Mouse (Mus musculus): ENCODE data around the gene Grik3. TPM values are rescaled to one million over a fixed set of nuclear protein-coding genes. Genes with fewer than 3 reads are reported as not detected.

The Grik3 gene
- polyA plus RNA-seq (2014; fragmentation: Nextera tagmentation; extraction: Ambion mirVana), result not detected in 2 replicates

- DNase-seq (ENCODE audit: low spot score), result peak; percentile 50
These were observed at the start of gene Grik3 for GRCm38 (mm10) chr4:125490661-125491504. Gene Grik3, plus strand, starts transcription at chr4:125490700.

DNA sequence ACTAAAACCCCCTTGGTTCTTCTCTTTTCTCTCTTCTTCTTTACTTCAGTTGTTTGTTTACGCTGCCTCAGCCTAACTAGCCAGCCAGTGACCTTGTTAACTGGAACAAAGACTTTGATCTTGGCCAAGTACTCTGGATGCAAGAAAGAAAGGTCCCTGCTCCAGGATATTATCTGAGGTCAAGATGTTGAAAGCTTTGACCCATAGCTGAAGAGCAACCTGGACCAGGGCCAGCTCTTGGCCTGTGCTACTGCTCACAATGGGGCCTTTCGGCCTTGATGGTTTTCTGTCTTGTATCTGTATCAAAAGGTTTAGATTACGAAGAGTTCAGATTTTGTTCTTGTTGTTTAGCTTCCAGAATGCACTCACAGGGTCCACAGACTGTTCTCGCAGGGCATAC lies 48.7 kb upstream of the Grik3 start:
- no peak overlapping the region for H3K27ac ChIP-seq (replicated peaks; ENCODE audit: low read depth, low read length)
- H3K9ac ChIP-seq (ENCODE audit: low read length), result no peak overlapping the region
- DNase-seq (ENCODE audit: low spot score) (no peak), ATAC-seq (ENCODE audit: insufficient number of reproducible peaks, low FRiP score, low TSS enrichment, low read depth) (no peak)
- no peaks in the 10 kb centered on the region for H3K4me1 ChIP-seq (ENCODE audit: control insufficient read depth, insufficient read depth, low read length)
- H3K27me3 ChIP-seq (ENCODE audit: control insufficient read depth, insufficient read depth, low read length), result no peaks in the 10 kb centered on the region
- H3K4me2 ChIP-seq (ENCODE audit: low read depth, severe bottlenecking), result no peak overlapping the region
- H3K9me3 ChIP-seq (ENCODE audit: control insufficient read depth, low read length), result no peaks in the 10 kb centered on the region
- H3K4me3 ChIP-seq (ENCODE audit: low read depth, low read length), result no peak overlapping the region
- 91% methylated on average over 4 of the region's 4 CpGs for WGBS
- H3K36me3 ChIP-seq (ENCODE audit: control insufficient read depth, insufficient read depth, low read length), result no peaks in the 10 kb centered on the region

More at GRCm38 (mm10) chr4:125490661-125491504, at the start of gene Grik3:
- ATAC-seq (ENCODE audit: insufficient number of reproducible peaks, low FRiP score, low TSS enrichment, low read depth), result no peak
- peak within 1 kb of the TSS; percentile 42 for H3K4me2 ChIP-seq (ENCODE audit: low read depth, severe bottlenecking)
- no peak within 1 kb of the TSS for H3K27ac ChIP-seq (replicated peaks; ENCODE audit: low read depth, low read length)
- H3K27me3 ChIP-seq (ENCODE audit: control insufficient read depth, insufficient read depth, low read length), result peaks cover 100% of the 10 kb centered on the region
- H3K4me1 ChIP-seq (ENCODE audit: control insufficient read depth, insufficient read depth, low read length), result peaks cover 10% of the 10 kb centered on the region; the same call in 1 of the 2 replicates
- H3K4me3 ChIP-seq (ENCODE audit: low read depth, low read length), result peak within 1 kb of the TSS; percentile 26
- no peak within 1 kb of the TSS for H3K9ac ChIP-seq (ENCODE audit: low read length)
- H3K36me3 ChIP-seq (ENCODE audit: control insufficient read depth, insufficient read depth, low read length), result no peaks in the 10 kb centered on the region
- WGBS, result under 1% methylated on average over 74 of the region's 77 CpGs
- no peaks in the 10 kb centered on the region for H3K9me3 ChIP-seq (ENCODE audit: control insufficient read depth, low read length)

DNA sequence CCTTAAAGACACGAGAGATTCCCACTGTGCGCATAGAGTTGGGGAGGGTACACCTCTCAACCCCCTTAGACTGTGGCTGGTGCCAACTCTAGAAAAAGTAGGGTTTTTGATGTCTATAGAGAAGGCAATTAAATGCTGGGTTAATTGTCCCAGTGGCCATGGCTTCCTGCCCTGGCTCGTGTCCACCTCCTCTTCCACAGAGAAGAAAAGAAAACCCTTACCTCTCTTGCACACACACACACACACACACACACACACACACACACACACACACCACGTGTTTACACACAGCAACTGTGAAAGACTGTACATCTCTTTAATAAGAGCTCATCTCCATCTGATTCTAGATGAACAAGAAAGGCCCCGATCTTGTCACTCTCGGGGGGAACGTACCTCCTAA lies 46.1 kb upstream of the Grik3 start:
- Histone ChIP-seq H3K36me3 (ENCODE audit: control insufficient read depth, insufficient read depth, low read length) (no peaks in the 10 kb centered on the region), H3K4me3 (ENCODE audit: low read depth, low read length) (no peak overlapping the region), H3K4me2 (ENCODE audit: low read depth, severe bottlenecking) (no peak overlapping the region), H3K9ac (ENCODE audit: low read length) (no peak overlapping the region), H3K27ac (replicated peaks; ENCODE audit: low read depth, low read length) (no peak overlapping the region), H3K4me1 (ENCODE audit: control insufficient read depth, insufficient read depth, low read length) (no peaks in the 10 kb centered on the region), H3K9me3 (ENCODE audit: control insufficient read depth, low read length) (no peaks in the 10 kb centered on the region), H3K27me3 (ENCODE audit: control insufficient read depth, insufficient read depth, low read length) (no peaks in the 10 kb centered on the region)
- ATAC-seq (ENCODE audit: insufficient number of reproducible peaks, low FRiP score, low TSS enrichment, low read depth) (no peak), DNase-seq (ENCODE audit: low spot score) (no peak)
- 72% methylated on average over 7 of the region's 7 CpGs for WGBS

DNA sequence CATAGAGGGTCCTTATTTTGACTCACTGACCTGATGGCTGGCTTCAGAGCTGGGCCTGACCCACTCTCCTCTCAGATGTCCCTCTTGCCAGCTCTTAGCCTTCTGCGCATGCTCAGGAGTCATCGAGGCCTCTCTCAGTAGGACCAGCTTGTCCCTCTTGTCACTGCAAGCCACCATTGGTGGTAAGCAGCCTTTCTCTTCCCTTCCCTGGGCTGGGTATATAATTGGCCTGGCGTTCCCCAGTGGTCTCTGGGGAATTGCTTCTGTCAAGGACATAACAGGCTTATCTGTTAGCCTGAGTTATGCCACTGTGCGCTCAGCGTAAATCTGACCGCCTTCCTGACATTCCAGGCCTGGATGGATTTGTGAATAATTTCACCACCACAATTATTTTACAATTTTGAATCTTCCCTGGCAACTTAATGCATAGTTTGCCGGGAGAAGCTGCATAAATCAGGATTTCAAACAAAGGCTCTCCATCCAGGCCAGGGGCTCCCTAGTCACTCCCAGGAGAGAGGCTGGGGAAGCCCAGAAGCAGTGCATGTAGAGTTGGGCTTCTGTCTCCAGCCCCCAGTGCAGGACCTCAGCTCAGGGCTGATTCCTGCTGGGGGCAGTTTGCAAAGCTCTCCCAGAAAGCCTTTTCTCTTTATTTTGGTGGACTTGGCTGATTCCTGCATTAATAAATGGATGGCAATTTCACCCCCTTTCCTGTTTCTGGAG lies 39.7 kb upstream of the Grik3 start:
- no peak for ATAC-seq (ENCODE audit: insufficient number of reproducible peaks, low FRiP score, low TSS enrichment, low read depth)
- Histone ChIP-seq H3K27ac (replicated peaks; ENCODE audit: low read depth, low read length) (no peak overlapping the region), H3K27me3 (ENCODE audit: control insufficient read depth, insufficient read depth, low read length) (no peaks in the 10 kb centered on the region), H3K4me2 (ENCODE audit: low read depth, severe bottlenecking) (no peak overlapping the region), H3K36me3 (ENCODE audit: control insufficient read depth, insufficient read depth, low read length) (no peaks in the 10 kb centered on the region), H3K4me1 (ENCODE audit: control insufficient read depth, insufficient read depth, low read length) (no peaks in the 10 kb centered on the region), H3K9me3 (ENCODE audit: control insufficient read depth, low read length) (no peaks in the 10 kb centered on the region), H3K4me3 (ENCODE audit: low read depth, low read length) (no peak overlapping the region), H3K9ac (ENCODE audit: low read length) (no peak overlapping the region)
- 73% methylated on average over 7 of the region's 7 CpGs for WGBS
- DNase-seq (ENCODE audit: low spot score), result no peak

GRCm38 (mm10) chr4:125451821-125452220 lies 38.7 kb upstream of the Grik3 start:
- H3K4me3 ChIP-seq (ENCODE audit: low read depth, low read length), result no peak overlapping the region
- H3K36me3 ChIP-seq (ENCODE audit: control insufficient read depth, insufficient read depth, low read length), result no peaks in the 10 kb centered on the region
- no peak overlapping the region for H3K9ac ChIP-seq (ENCODE audit: low read length)
- peaks cover 3% of the 10 kb centered on the region; the same call in 1 of the 2 replicates for H3K4me1 ChIP-seq (ENCODE audit: control insufficient read depth, insufficient read depth, low read length)
- WGBS, result 33% methylated on average over 6 of the region's 6 CpGs
- H3K27me3 ChIP-seq (ENCODE audit: control insufficient read depth, insufficient read depth, low read length), result no peaks in the 10 kb centered on the region
- H3K4me2 ChIP-seq (ENCODE audit: low read depth, severe bottlenecking), result no peak overlapping the region
- no peaks in the 10 kb centered on the region for H3K9me3 ChIP-seq (ENCODE audit: control insufficient read depth, low read length)
- DNase-seq (ENCODE audit: low spot score) (no peak), ATAC-seq (ENCODE audit: insufficient number of reproducible peaks, low FRiP score, low TSS enrichment, low read depth) (no peak)
- no peak overlapping the region for H3K27ac ChIP-seq (replicated peaks; ENCODE audit: low read depth, low read length)

DNA sequence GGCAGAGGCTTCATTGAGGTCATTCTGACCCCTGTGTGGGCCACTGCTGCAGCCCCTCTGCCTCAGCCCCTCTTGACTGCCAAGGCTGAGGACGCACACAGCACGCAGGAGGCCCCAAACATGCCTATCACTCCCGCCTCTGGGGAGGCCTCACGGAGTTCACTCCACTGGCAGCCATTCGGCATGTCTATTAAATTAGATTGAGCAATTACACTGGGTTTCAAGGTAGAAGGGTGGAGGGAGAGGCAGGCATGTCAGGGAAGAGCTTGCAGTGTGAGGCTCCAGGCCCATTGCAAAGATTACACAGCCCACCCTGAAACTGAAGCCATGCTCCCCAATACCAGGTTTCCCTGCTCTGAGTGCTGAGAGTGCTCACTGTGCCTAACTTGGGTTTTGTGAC lies 34.0 kb upstream of the Grik3 start:
- Histone ChIP-seq H3K27ac (replicated peaks; ENCODE audit: low read depth, low read length) (no peak overlapping the region), H3K4me2 (ENCODE audit: low read depth, severe bottlenecking) (no peak overlapping the region), H3K9me3 (ENCODE audit: control insufficient read depth, low read length) (no peaks in the 10 kb centered on the region), H3K4me1 (ENCODE audit: control insufficient read depth, insufficient read depth, low read length) (peaks cover 8% of the 10 kb centered on the region), H3K27me3 (ENCODE audit: control insufficient read depth, insufficient read depth, low read length) (no peaks in the 10 kb centered on the region), H3K9ac (ENCODE audit: low read length) (no peak overlapping the region), H3K36me3 (ENCODE audit: control insufficient read depth, insufficient read depth, low read length) (no peaks in the 10 kb centered on the region), H3K4me3 (ENCODE audit: low read depth, low read length) (no peak overlapping the region)
- WGBS, result 64% methylated on average over 5 of the region's 5 CpGs
- no peak for ATAC-seq (ENCODE audit: insufficient number of reproducible peaks, low FRiP score, low TSS enrichment, low read depth)
- DNase-seq (ENCODE audit: low spot score), result no peak

- no peaks in the 10 kb centered on the region for H3K36me3 ChIP-seq (ENCODE audit: control insufficient read depth, insufficient read depth, low read length)
- H3K9me3 ChIP-seq (ENCODE audit: control insufficient read depth, low read length), result no peaks in the 10 kb centered on the region
- no peak overlapping the region for H3K4me3 ChIP-seq (ENCODE audit: low read depth, low read length)
- DNase-seq (ENCODE audit: low spot score), result no peak
- H3K9ac ChIP-seq (ENCODE audit: low read length), result no peak overlapping the region
- H3K27me3 ChIP-seq (ENCODE audit: control insufficient read depth, insufficient read depth, low read length), result no peaks in the 10 kb centered on the region
- H3K4me1 ChIP-seq (ENCODE audit: control insufficient read depth, insufficient read depth, low read length), result peaks cover 8% of the 10 kb centered on the region
- WGBS, result 18% methylated on average over 11 of the region's 11 CpGs
- ATAC-seq (ENCODE audit: insufficient number of reproducible peaks, low FRiP score, low TSS enrichment, low read depth), result no peak
- no peak overlapping the region for H3K27ac ChIP-seq (replicated peaks; ENCODE audit: low read depth, low read length)
- H3K4me2 ChIP-seq (ENCODE audit: low read depth, severe bottlenecking), result no peak overlapping the region
These were observed 33.1 kb upstream of the Grik3 start for GRCm38 (mm10) chr4:125457152-125458093.

GRCm38 (mm10) chr4:125459791-125460190 lies 30.7 kb upstream of the Grik3 start:
- no peak overlapping the region for H3K4me2 ChIP-seq (ENCODE audit: low read depth, severe bottlenecking)
- ATAC-seq (ENCODE audit: insufficient number of reproducible peaks, low FRiP score, low TSS enrichment, low read depth), result no peak
- no peak for DNase-seq (ENCODE audit: low spot score)
- no peak overlapping the region for H3K27ac ChIP-seq (replicated peaks; ENCODE audit: low read depth, low read length)
- H3K4me1 ChIP-seq (ENCODE audit: control insufficient read depth, insufficient read depth, low read length), result peaks cover 8% of the 10 kb centered on the region
- H3K9me3 ChIP-seq (ENCODE audit: control insufficient read depth, low read length), result no peaks in the 10 kb centered on the region
- no peak overlapping the region for H3K9ac ChIP-seq (ENCODE audit: low read length)
- no peaks in the 10 kb centered on the region for H3K27me3 ChIP-seq (ENCODE audit: control insufficient read depth, insufficient read depth, low read length)
- no peaks in the 10 kb centered on the region for H3K36me3 ChIP-seq (ENCODE audit: control insufficient read depth, insufficient read depth, low read length)
- WGBS, result 73% methylated on average over 9 of the region's 9 CpGs
- H3K4me3 ChIP-seq (ENCODE audit: low read depth, low read length), result no peak overlapping the region
